Mouse (Mus musculus): ENCODE measurements around the gene Plin4. TPM values are rescaled to one million over a fixed set of nuclear protein-coding genes. Genes with fewer than 3 reads are reported as not detected.

The Plin4 gene
- polyA plus RNA-seq, 1 experiment from 2014 or later: 0.13 TPM

DNA sequence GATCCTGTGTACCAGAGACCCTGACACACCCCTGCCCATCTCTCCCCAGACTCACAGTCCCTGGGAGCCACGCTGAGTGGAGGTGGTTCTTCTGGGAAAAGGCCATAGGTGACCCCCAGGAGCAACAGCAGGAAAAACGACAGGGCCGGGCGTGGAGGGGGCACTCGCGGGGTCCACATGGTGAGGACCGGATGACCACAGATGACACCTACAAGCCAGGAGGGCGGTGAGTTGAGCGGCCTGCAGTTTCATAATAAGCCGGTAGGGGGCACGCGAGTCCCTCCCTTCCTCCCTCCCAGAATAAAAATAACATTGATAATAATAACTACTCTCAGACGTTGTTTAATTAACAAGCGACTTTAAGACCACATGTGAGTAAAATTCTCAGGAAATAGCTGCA, 23.1 kb upstream of the Plin4 start:
- Histone ChIP-seq H3K9ac (ENCODE audit: low read depth, low read length) (no peak overlapping the region), H3K9me3 (replicated peaks; ENCODE audit: control insufficient read depth, low read length) (no peaks in the 10 kb centered on the region), H3K27ac (ENCODE audit: low read length) (no peak overlapping the region), H3K4me2 (ENCODE audit: low read depth, low read length) (peak overlapping the region; percentile 37), H3K4me1 (ENCODE audit: control insufficient read depth, low read depth, low read length) (peaks cover 21% of the 10 kb centered on the region), H3K36me3 (ENCODE audit: control insufficient read depth, insufficient read depth) (peaks cover 8% of the 10 kb centered on the region), H3K27me3 (ENCODE audit: control insufficient read depth, insufficient read depth, low read depth, low read length) (no peaks in the 10 kb centered on the region), H3K4me3 (ENCODE audit: low read depth, low read length) (no peak overlapping the region)
- 4% methylated on average over 14 of the region's 14 CpGs for WGBS (ENCODE audit: insufficient replicate concordance)
- no peak for ATAC-seq (ENCODE audit: low read depth)

DNA sequence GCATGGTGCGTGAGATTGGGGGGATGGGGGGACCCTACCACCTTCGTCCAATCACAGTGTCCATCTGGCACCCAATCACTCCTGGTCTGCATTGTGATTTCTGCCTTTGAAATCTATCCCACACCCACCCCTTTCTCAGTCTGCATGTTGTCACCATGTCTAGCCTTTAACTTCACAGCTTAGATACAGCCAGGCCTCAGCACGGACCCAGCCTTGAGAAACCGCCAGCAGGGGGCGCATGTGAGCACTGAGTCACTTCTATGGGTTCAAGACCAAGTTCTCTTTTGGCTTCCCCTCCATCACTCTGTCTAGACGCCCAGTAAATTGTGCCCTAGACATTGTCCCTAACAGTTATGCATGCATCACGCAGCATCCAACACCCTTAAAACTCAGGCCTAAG, 22.2 kb upstream of the Plin4 start:
- 34% methylated on average over 7 of the region's 7 CpGs for WGBS (ENCODE audit: insufficient replicate concordance)
- Histone ChIP-seq H3K36me3 (ENCODE audit: control insufficient read depth, insufficient read depth) (peaks cover 8% of the 10 kb centered on the region), H3K27ac (ENCODE audit: low read length) (no peak overlapping the region), H3K4me3 (ENCODE audit: low read depth, low read length) (no peak overlapping the region), H3K9ac (ENCODE audit: low read depth, low read length) (no peak overlapping the region), H3K4me2 (ENCODE audit: low read depth, low read length) (no peak overlapping the region), H3K4me1 (ENCODE audit: control insufficient read depth, low read depth, low read length) (peaks cover 21% of the 10 kb centered on the region), H3K27me3 (ENCODE audit: control insufficient read depth, insufficient read depth, low read depth, low read length) (no peaks in the 10 kb centered on the region), H3K9me3 (replicated peaks; ENCODE audit: control insufficient read depth, low read length) (no peaks in the 10 kb centered on the region)
- no peak for ATAC-seq (ENCODE audit: low read depth)

DNA sequence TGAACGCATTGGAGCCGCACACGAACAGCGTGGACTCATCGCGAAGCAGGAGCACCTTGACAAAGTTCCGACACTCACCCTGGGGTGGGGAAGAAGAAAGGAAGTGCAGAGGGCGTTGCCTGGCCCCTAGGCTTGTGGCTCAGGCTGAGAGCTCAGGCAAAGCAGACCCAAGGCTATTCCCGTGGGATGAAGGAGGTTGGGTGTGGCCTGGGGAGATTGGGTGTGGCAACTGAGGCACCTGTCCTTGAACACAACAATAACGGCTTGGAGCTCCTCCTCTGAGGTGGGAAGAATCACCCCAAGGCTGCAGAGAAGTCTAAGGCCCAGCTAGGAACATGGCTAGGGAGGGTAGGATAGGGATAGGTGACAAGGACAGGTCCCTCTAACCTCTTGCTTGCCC, 21.5 kb upstream of the Plin4 start:
- Histone ChIP-seq H3K9ac (ENCODE audit: low read depth, low read length) (no peak overlapping the region), H3K4me2 (ENCODE audit: low read depth, low read length) (no peak overlapping the region), H3K27me3 (ENCODE audit: control insufficient read depth, insufficient read depth, low read depth, low read length) (no peaks in the 10 kb centered on the region), H3K27ac (ENCODE audit: low read length) (no peak overlapping the region), H3K9me3 (replicated peaks; ENCODE audit: control insufficient read depth, low read length) (no peaks in the 10 kb centered on the region), H3K4me3 (ENCODE audit: low read depth, low read length) (no peak overlapping the region), H3K36me3 (ENCODE audit: control insufficient read depth, insufficient read depth) (peaks cover 8% of the 10 kb centered on the region), H3K4me1 (ENCODE audit: control insufficient read depth, low read depth, low read length) (peaks cover 21% of the 10 kb centered on the region)
- no peak for ATAC-seq (ENCODE audit: low read depth)
- WGBS (ENCODE audit: insufficient replicate concordance): 77% methylated on average over 10 of the region's 10 CpGs

DNA sequence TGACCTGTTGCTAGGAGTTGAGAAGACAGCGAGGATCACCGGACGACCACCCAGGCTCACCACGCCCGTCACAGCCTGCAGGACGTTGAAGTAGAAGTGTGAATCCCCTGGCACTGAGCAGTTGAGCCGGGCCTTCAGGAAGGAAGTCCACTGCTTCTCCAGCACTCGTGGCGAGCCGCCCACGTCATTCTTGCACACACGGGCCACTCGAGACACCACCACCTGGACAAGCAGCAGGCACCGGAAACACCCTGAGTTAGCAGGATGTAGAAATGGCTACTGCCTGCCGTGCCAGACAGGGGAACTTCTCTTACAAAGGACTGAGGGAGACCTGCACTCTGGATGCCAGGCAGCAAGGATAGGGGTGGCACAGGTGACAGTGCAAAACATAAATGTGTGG, 18.6 kb upstream of the Plin4 start:
- H3K27ac ChIP-seq (ENCODE audit: low read length): no peak overlapping the region
- H3K4me2 ChIP-seq (ENCODE audit: low read depth, low read length): no peak overlapping the region
- no peak overlapping the region for H3K4me3 ChIP-seq (ENCODE audit: low read depth, low read length)
- H3K9me3 ChIP-seq (replicated peaks; ENCODE audit: control insufficient read depth, low read length): no peaks in the 10 kb centered on the region
- no peak for ATAC-seq (ENCODE audit: low read depth)
- WGBS (ENCODE audit: insufficient replicate concordance): 58% methylated on average over 15 of the region's 15 CpGs
- H3K4me1 ChIP-seq (ENCODE audit: control insufficient read depth, low read depth, low read length): peaks cover 7% of the 10 kb centered on the region
- no peak overlapping the region for H3K9ac ChIP-seq (ENCODE audit: low read depth, low read length)
- peaks cover 6% of the 10 kb centered on the region; the same call in 1 of the 2 replicates for H3K27me3 ChIP-seq (ENCODE audit: control insufficient read depth, insufficient read depth, low read depth, low read length)
- H3K36me3 ChIP-seq (ENCODE audit: control insufficient read depth, insufficient read depth): peaks cover 8% of the 10 kb centered on the region

- WGBS (ENCODE audit: insufficient replicate concordance): 71% methylated on average over 11 of the region's 11 CpGs
- no peak for ATAC-seq (ENCODE audit: low read depth)
- Histone ChIP-seq H3K36me3 (ENCODE audit: control insufficient read depth, insufficient read depth) (peaks cover 5% of the 10 kb centered on the region; the same call in 1 of the 2 replicates), H3K4me1 (ENCODE audit: control insufficient read depth, low read depth, low read length) (no peaks in the 10 kb centered on the region; the same call in none of the 2 replicates), H3K4me3 (ENCODE audit: low read depth, low read length) (no peak overlapping the region), H3K9ac (ENCODE audit: low read depth, low read length) (no peak overlapping the region), H3K9me3 (replicated peaks; ENCODE audit: control insufficient read depth, low read length) (no peaks in the 10 kb centered on the region; the same call in 1 of the 2 replicates), H3K4me2 (ENCODE audit: low read depth, low read length) (no peak overlapping the region), H3K27ac (ENCODE audit: low read length) (no peak overlapping the region), H3K27me3 (ENCODE audit: control insufficient read depth, insufficient read depth, low read depth, low read length) (peaks cover 13% of the 10 kb centered on the region)
These were observed 16.6 kb upstream of the Plin4 start for GRCm38 (mm10) chr17:56126175-56126574.

- Histone ChIP-seq H3K4me1 (ENCODE audit: control insufficient read depth, low read depth, low read length) (no peaks in the 10 kb centered on the region; the same call in none of the 2 replicates), H3K36me3 (ENCODE audit: control insufficient read depth, insufficient read depth) (no peaks in the 10 kb centered on the region), H3K27me3 (ENCODE audit: control insufficient read depth, insufficient read depth, low read depth, low read length) (peaks cover 22% of the 10 kb centered on the region), H3K4me2 (ENCODE audit: low read depth, low read length) (no peak overlapping the region), H3K27ac (ENCODE audit: low read length) (no peak overlapping the region), H3K9ac (ENCODE audit: low read depth, low read length) (no peak overlapping the region), H3K4me3 (ENCODE audit: low read depth, low read length) (no peak overlapping the region), H3K9me3 (replicated peaks; ENCODE audit: control insufficient read depth, low read length) (no peaks in the 10 kb centered on the region; the same call in 1 of the 2 replicates)
- 74% methylated on average over 4 of the region's 4 CpGs for WGBS (ENCODE audit: insufficient replicate concordance)
- no peak for ATAC-seq (ENCODE audit: low read depth)
These were observed 15.7 kb upstream of the Plin4 start for GRCm38 (mm10) chr17:56125276-56125630.

DNA sequence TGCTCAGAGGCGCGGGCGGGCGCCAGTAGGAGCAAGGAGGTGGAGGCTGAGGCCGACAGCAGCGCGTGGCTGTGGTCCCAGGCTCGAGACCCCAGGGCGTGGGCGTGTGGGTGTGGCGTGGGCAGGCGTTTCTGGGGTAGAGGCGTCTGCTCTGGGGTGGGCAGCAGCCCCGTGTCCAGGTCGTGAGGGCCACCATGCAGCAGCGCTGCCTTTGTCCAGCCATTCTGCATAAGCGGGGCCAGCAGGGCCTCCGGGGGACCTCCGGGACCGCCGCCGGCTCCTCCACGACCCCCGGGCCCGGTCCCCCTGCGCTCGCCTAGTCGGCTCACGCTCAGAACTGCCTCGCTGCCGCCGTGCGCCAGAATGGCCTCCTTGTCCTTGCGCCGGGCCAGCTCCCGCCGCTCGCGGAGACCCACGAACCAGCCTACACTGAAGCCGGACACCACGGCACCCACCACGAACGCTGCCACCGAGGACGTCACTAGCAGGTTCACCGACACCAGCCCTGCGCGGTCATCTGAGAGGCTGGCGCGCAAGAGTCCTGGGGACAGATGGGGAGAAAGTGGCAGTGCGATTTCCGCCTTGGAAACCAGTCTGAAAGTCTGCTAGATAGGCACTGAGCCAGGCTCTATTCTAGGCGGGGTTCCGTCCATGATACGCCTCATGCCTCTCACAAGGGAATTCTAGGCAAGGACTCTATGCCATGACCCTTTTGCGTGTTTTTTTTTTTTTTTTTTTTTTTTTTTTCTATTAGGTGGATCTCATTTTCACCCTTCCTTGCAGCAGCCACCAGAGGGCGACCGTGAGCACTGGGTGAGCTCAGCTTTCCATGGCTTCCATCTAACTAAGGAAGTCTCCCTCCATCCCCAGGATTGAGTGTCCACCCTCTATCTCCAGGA, 15.0 kb upstream of the Plin4 start:
- H3K36me3 ChIP-seq (ENCODE audit: control insufficient read depth, insufficient read depth): no peaks in the 10 kb centered on the region
- ATAC-seq (ENCODE audit: low read depth): no peak
- H3K27ac ChIP-seq (ENCODE audit: low read length): no peak overlapping the region
- no peaks in the 10 kb centered on the region; the same call in 1 of the 2 replicates for H3K9me3 ChIP-seq (replicated peaks; ENCODE audit: control insufficient read depth, low read length)
- H3K4me1 ChIP-seq (ENCODE audit: control insufficient read depth, low read depth, low read length): peaks cover 5% of the 10 kb centered on the region
- peak overlapping the region; percentile 37 for H3K4me3 ChIP-seq (ENCODE audit: low read depth, low read length)
- no peak overlapping the region; the same call in 1 of the 2 replicates for H3K9ac ChIP-seq (ENCODE audit: low read depth, low read length)
- peak overlapping the region; percentile 60 for H3K4me2 ChIP-seq (ENCODE audit: low read depth, low read length)
- H3K27me3 ChIP-seq (ENCODE audit: control insufficient read depth, insufficient read depth, low read depth, low read length): peaks cover 28% of the 10 kb centered on the region
- WGBS (ENCODE audit: insufficient replicate concordance): 32% methylated on average over 59 of the region's 59 CpGs

DNA sequence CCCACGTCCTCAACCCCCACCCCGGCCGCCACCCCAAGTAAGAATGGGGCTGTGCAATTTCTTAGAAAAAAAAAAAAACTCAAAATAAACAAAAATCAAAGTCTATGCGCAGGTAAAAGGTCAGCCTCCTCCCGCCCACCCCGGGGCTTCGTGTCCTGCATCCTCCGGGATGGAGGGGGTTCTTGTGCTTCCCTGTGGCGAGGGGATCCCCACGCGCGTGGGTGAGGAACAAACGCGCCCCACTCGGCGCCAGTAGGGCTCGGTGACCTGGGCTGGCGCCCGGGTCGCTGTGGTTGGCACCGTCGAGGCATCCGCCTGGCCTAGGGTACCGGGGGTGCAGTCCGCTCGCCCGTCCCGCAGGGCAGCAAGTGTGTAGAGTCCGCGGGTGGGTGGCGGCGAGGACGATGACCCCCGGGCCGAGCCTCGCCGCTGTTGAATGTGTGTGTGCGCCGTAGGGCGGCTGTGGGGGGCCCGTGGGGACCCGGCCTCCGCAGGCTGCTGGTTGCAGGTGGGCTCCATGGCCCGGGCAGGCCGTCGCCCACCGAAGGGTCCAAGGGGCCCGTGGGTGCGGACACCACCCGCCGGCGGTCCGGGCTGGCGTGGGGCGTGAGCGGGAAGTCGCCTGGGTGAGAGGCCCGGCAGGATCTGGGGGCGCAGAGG, 14.2 kb upstream of the Plin4 start:
- H3K9ac ChIP-seq (ENCODE audit: low read depth, low read length): no peak overlapping the region

DNA sequence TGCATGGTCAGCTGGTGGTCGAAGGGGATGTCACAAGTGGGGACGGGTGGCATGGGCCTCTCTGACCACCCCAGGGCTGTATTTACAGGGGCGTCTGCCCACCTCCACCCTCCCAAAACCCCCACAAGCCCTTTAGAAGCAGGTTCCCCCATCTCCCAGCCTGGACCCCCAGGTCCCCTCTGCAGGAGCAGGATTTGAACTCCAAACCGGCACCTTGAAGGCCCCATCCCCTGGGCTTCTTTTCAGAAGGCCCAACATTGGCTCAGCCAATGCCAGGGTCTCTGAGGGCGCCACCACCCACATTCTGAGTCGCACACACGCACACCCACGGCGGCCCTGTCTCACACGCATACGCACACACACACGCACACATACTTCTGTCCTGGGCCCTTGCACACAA, 13.6 kb upstream of the Plin4 start:
- Histone ChIP-seq H3K9ac (ENCODE audit: low read depth, low read length) (no peak overlapping the region), H3K4me1 (ENCODE audit: control insufficient read depth, low read depth, low read length) (peaks cover 5% of the 10 kb centered on the region), H3K27ac (ENCODE audit: low read length) (no peak overlapping the region), H3K4me3 (ENCODE audit: low read depth, low read length) (no peak overlapping the region), H3K27me3 (ENCODE audit: control insufficient read depth, insufficient read depth, low read depth, low read length) (peaks cover 39% of the 10 kb centered on the region), H3K36me3 (ENCODE audit: control insufficient read depth, insufficient read depth) (no peaks in the 10 kb centered on the region), H3K9me3 (replicated peaks; ENCODE audit: control insufficient read depth, low read length) (no peaks in the 10 kb centered on the region; the same call in 1 of the 2 replicates), H3K4me2 (ENCODE audit: low read depth, low read length) (no peak overlapping the region)
- 77% methylated on average over 12 of the region's 12 CpGs for WGBS (ENCODE audit: insufficient replicate concordance)
- no peak for ATAC-seq (ENCODE audit: low read depth)

More for the DNA sequence above, 14.2 kb upstream of the Plin4 start:
- Histone ChIP-seq H3K4me2 (ENCODE audit: low read depth, low read length) (peak overlapping the region; percentile 60), H3K4me1 (ENCODE audit: control insufficient read depth, low read depth, low read length) (peaks cover 5% of the 10 kb centered on the region), H3K27ac (ENCODE audit: low read length) (no peak overlapping the region), H3K4me3 (ENCODE audit: low read depth, low read length) (peak overlapping the region; percentile 37; the same call in 1 of the 2 replicates), H3K9me3 (replicated peaks; ENCODE audit: control insufficient read depth, low read length) (no peaks in the 10 kb centered on the region; the same call in 1 of the 2 replicates), H3K36me3 (ENCODE audit: control insufficient read depth, insufficient read depth) (no peaks in the 10 kb centered on the region), H3K27me3 (ENCODE audit: control insufficient read depth, insufficient read depth, low read depth, low read length) (peaks cover 33% of the 10 kb centered on the region)
- 65% methylated on average over 59 of the region's 59 CpGs for WGBS (ENCODE audit: insufficient replicate concordance)
- no peak for ATAC-seq (ENCODE audit: low read depth)
